Mouse (Mus musculus) embryonic facial prominence, embryonic 11.5 days (tissue): ENCODE measurements at regions not wholly inside any gene's neighbourhood (a gene's known extent, or its start where the extent isn't known, plus 50 kb on each side); places are given as distances from the start of the nearest gene placed in this dataset.
"Not testable (repeated sequence)": the region's sequence is repeated elsewhere in the genome, so short reads cannot be mapped to it uniquely, and the experiment has no call there.

ENCODE experiments used
- ATAC-seq: fragments of 200-750 bp; cut with Nextera tagmentation; replicated peaks from 2 replicates; pipeline ENCODE4 v1.8.0; 2017; ENCODE audit warnings: low read depth; ENCODE audit not compliant: insufficient number of reproducible peaks, low FRiP score, low TSS enrichment
- DNase-seq: peaks from one replicate; pipeline ENCODE4 v3.0.0-alpha.2; 2015; ENCODE audit warnings: low spot score
- H3K27ac ChIP-seq: fragments of 300-500 bp; sonication (generic); replicated peaks from 2 replicates; pipeline ENCODE4 v1.5.1; 2014; ENCODE audit warnings: mild to moderate bottlenecking, low read depth, low read length, control low read depth
- H3K27me3 ChIP-seq: fragments of 300-500 bp; sonication (generic); 2 replicates; pipeline ENCODE4 v1.6.1; 2014; ENCODE audit warnings: mild to moderate bottlenecking, low read length, moderate library complexity, mixed read lengths; ENCODE audit not compliant: control insufficient read depth, insufficient read depth
- H3K36me3 ChIP-seq: fragments of 300-500 bp; sonication (generic); replicated peaks from 2 replicates; pipeline ENCODE4 v1.6.1; 2014; ENCODE audit warnings: low read depth, mild to moderate bottlenecking, low read length, moderate library complexity, mixed read lengths; ENCODE audit not compliant: control insufficient read depth, insufficient read depth
- H3K4me1 ChIP-seq: fragments of 300-500 bp; sonication (generic); 2 replicates; pipeline ENCODE4 v1.6.1; 2014; ENCODE audit warnings: low read length, mixed read lengths; ENCODE audit not compliant: control insufficient read depth, insufficient read depth
- H3K4me2 ChIP-seq: fragments of 300-500 bp; sonication (generic); 2 replicates; pipeline ENCODE4 v1.6.1; 2014; ENCODE audit warnings: low read depth, mild to moderate bottlenecking, control low read depth, low read length, moderate library complexity
- H3K4me3 ChIP-seq: fragments of 300-500 bp; sonication (generic); 2 replicates; pipeline ENCODE4 v1.5.1; 2014; ENCODE audit warnings: low read depth, low read length, control low read depth
- H3K9ac ChIP-seq: fragments of 300-500 bp; sonication (generic); replicated peaks from 2 replicates; pipeline ENCODE4 v1.6.1; 2014; ENCODE audit warnings: mild to moderate bottlenecking, control low read depth, low read length
- H3K9me3 ChIP-seq: fragments of 300-500 bp; sonication (generic); replicated peaks from 2 replicates; pipeline ENCODE4 v1.6.1; 2016; ENCODE audit warnings: mild to moderate bottlenecking, low read length, inconsistent platforms, mixed read lengths; ENCODE audit not compliant: control insufficient read depth
- WGBS: fragments of 180-500 bp; shearing (Covaris S2); extraction: QIAGEN DNeasy Blood & Tissue Kit; methylation state at CpG from one replicate; pipeline ENCODE4 v1.1.7; 2014; 5-methylcytosine and 5-hydroxymethylcytosine counted together

GRCm38 (mm10) chr12:90571907-90572306 lies 166.3 kb downstream of the Dio2 start:
- WGBS: 77% methylated on average over 5 of the region's 5 CpGs
- no peak overlapping the region for H3K4me3 ChIP-seq
- no peaks in the 10 kb centered on the region for H3K9me3 ChIP-seq
- no peak for DNase-seq
- H3K9ac ChIP-seq: no peak overlapping the region
- no peaks in the 10 kb centered on the region for H3K27me3 ChIP-seq
- H3K36me3 ChIP-seq: no peaks in the 10 kb centered on the region
- ATAC-seq: no peak
- no peaks in the 10 kb centered on the region for H3K4me1 ChIP-seq
- no peak overlapping the region for H3K27ac ChIP-seq
- H3K4me2 ChIP-seq: no peak overlapping the region

GRCm38 (mm10) chr12:90571506-90571905 lies 166.7 kb downstream of the Dio2 start:
- Histone ChIP-seq H3K4me2 (no peak overlapping the region), H3K27ac (no peak overlapping the region), H3K4me1 (no peaks in the 10 kb centered on the region), H3K9me3 (no peaks in the 10 kb centered on the region), H3K36me3 (no peaks in the 10 kb centered on the region), H3K27me3 (no peaks in the 10 kb centered on the region), H3K9ac (no peak overlapping the region), H3K4me3 (no peak overlapping the region)
- ATAC-seq (no peak), DNase-seq (no peak)
- WGBS: 16% methylated on average over 2 of the region's 2 CpGs

GRCm38 (mm10) chr12:90566349-90566748 lies 171.9 kb downstream of the Dio2 start:
- Histone ChIP-seq H3K9me3 (no peaks in the 10 kb centered on the region), H3K36me3 (no peaks in the 10 kb centered on the region), H3K27ac (no peak overlapping the region), H3K4me3 (no peak overlapping the region), H3K4me2 (no peak overlapping the region), H3K4me1 (no peaks in the 10 kb centered on the region), H3K27me3 (no peaks in the 10 kb centered on the region), H3K9ac (no peak overlapping the region)
- no peak for ATAC-seq
- DNase-seq: peak; percentile 70
- 90% methylated on average over 6 of the region's 6 CpGs for WGBS

- Histone ChIP-seq H3K4me2 (no peak overlapping the region), H3K4me3 (no peak overlapping the region)
- 81% methylated on average over 3 of the region's 3 CpGs for WGBS
These were observed 173.2 kb downstream of the Dio2 start for GRCm38 (mm10) chr12:90565051-90565450.

GRCm38 (mm10) chr12:90564594-90564993 lies 173.6 kb downstream of the Dio2 start:
- WGBS: 78% methylated on average over 16 of the region's 22 CpGs
- ATAC-seq, H3K9ac ChIP-seq: not testable (repeated sequence)

More at GRCm38 (mm10) chr12:90565051-90565450, 173.2 kb downstream of the Dio2 start:
- H3K27ac ChIP-seq: no peak overlapping the region
- no peaks in the 10 kb centered on the region for H3K27me3 ChIP-seq
- H3K9ac ChIP-seq: no peak overlapping the region
- no peak for DNase-seq
- H3K9me3 ChIP-seq: no peaks in the 10 kb centered on the region
- no peaks in the 10 kb centered on the region for H3K4me1 ChIP-seq
- ATAC-seq: no peak
- H3K36me3 ChIP-seq: no peaks in the 10 kb centered on the region

GRCm38 (mm10) chr12:90542361-90542760 lies 195.9 kb downstream of the Dio2 start:
- no peaks in the 10 kb centered on the region for H3K4me1 ChIP-seq
- H3K36me3 ChIP-seq: no peaks in the 10 kb centered on the region
- no peaks in the 10 kb centered on the region for H3K9me3 ChIP-seq
- no peaks in the 10 kb centered on the region for H3K27me3 ChIP-seq
- H3K4me3 ChIP-seq: no peak overlapping the region
- H3K27ac ChIP-seq: no peak overlapping the region
- ATAC-seq (no peak), DNase-seq (no peak)
- no peak overlapping the region for H3K4me2 ChIP-seq
- WGBS: 87% methylated on average over 5 of the region's 5 CpGs
- H3K9ac ChIP-seq: no peak overlapping the region

More at GRCm38 (mm10) chr12:90564594-90564993, 173.6 kb downstream of the Dio2 start:
- H3K4me3 ChIP-seq, H3K27me3 ChIP-seq, DNase-seq, H3K36me3 ChIP-seq, H3K27ac ChIP-seq, H3K9me3 ChIP-seq, H3K4me1 ChIP-seq, H3K4me2 ChIP-seq: not testable (repeated sequence)
